Mouse (Mus musculus): ENCODE measurements around the gene Acot12. TPM values are rescaled to one million over a fixed set of nuclear protein-coding genes. Genes with fewer than 3 reads are reported as not detected.
A peak's percentile ranks its signal among the peaks of the same experiment; 100 is the strongest.

The Acot12 gene
- polyA plus RNA-seq (2015; fragmentation: Nextera tagmentation; extraction: Ambion mirVana), result 4.7 and 5.0 TPM in 2 replicates

DNA sequence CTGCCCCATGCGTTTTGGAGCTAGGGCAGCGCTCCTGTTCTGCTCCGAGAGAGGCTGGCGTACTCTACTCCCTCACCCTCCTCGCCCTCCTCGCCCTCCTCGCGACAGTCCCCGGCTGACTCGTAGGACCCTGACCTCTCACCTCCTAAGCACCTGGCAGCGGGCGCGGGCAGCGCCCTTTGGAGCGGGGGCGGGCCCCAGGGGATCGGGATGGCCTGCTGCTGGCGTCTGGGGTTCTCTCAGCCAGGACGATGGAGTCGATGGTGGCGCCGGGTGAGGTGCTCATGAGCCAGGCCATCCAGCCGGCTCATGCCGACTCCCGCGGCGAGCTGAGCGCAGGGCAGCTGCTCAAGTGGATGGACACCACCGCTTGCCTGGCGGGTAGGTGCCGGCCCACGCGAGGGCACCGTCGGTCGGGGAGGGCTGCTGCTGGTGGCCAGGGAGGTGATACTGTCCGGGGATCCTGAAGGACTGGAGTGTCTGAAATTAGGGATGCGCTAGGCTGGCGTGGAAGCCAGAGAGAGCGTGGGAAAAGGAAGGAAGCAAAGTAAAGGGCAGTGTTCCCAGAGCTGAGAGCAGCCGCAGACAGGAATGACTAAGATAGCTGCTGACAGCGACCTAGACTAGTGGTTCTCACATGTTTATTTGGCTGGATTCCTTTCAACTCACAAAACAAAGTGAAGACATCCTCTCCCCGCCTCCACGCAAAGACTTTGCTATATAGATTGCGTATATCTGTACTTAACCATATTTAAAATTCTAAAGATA lies at the start of gene Acot12:
Gene Acot12, plus strand, starts transcription at position 233 of the 768 bp plus-strand sequence.
- H3K4me3 ChIP-seq (replicated peaks), result peak within 1 kb of the TSS; percentile 49
- peak within 1 kb of the TSS; percentile 44 for H3K4me2 ChIP-seq
- 10% methylated on average over 45 of the region's 45 CpGs for WGBS (ENCODE audit: insufficient replicate concordance)
- H3K36me3 ChIP-seq (replicated peaks), result no peaks in the 10 kb centered on the region
- no peaks in the 10 kb centered on the region for H3K9me3 ChIP-seq (replicated peaks)
- no peaks in the 10 kb centered on the region for H3K4me1 ChIP-seq (replicated peaks)
- H3K9ac ChIP-seq, result peak within 1 kb of the TSS; percentile 27; the same call in 1 of the 2 replicates
- H3K27ac ChIP-seq (replicated peaks), result peak within 1 kb of the TSS; percentile 77
- peaks cover 25% of the 10 kb centered on the region for H3K27me3 ChIP-seq
- ATAC-seq (ENCODE audit: insufficient read depth), result peak; percentile 85

DNA sequence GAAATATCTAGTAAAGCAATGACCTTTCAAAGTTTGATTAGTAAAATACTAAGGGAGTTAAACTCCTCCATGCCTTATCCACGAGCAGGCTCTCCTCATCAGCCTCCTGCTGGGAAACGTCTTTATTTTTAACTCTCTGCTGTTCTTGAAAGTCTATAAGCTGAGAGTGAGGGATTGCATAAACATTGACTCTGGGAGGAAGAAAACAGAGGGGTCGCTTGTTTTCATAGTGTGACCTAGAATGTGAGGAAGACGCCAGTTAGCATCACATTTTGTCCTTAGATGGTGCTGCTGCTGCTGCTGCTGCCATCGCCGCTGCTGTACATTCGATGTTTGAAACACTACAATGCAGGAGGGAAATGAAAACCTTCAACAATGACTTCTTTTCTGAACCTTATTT lies 47.7 kb upstream of the Acot12 start:
- Histone ChIP-seq H3K9me3 (replicated peaks) (no peaks in the 10 kb centered on the region), H3K4me3 (replicated peaks) (no peak overlapping the region), H3K4me2 (no peak overlapping the region), H3K4me1 (replicated peaks) (no peaks in the 10 kb centered on the region), H3K9ac (no peak overlapping the region), H3K27ac (replicated peaks) (no peak overlapping the region), H3K27me3 (no peaks in the 10 kb centered on the region), H3K36me3 (replicated peaks) (peaks cover 9% of the 10 kb centered on the region; the same call in 1 of the 2 replicates)
- no peak for ATAC-seq (ENCODE audit: insufficient read depth)
- WGBS (ENCODE audit: insufficient replicate concordance), result 79% methylated on average over 7 of the region's 7 CpGs

- Histone ChIP-seq H3K27ac (replicated peaks) (no peak overlapping the region), H3K27me3 (no peaks in the 10 kb centered on the region), H3K4me3 (replicated peaks) (no peak overlapping the region), H3K4me1 (replicated peaks) (no peaks in the 10 kb centered on the region), H3K36me3 (replicated peaks) (peaks cover 9% of the 10 kb centered on the region; the same call in 1 of the 2 replicates), H3K4me2 (no peak overlapping the region), H3K9me3 (replicated peaks) (no peaks in the 10 kb centered on the region), H3K9ac (no peak overlapping the region)
- 75% methylated on average over 2 of the region's 2 CpGs for WGBS (ENCODE audit: insufficient replicate concordance)
- ATAC-seq (ENCODE audit: insufficient read depth), result no peak
These were observed 45.9 kb upstream of the Acot12 start for GRCm38 (mm10) chr13:91695406-91695805.

DNA sequence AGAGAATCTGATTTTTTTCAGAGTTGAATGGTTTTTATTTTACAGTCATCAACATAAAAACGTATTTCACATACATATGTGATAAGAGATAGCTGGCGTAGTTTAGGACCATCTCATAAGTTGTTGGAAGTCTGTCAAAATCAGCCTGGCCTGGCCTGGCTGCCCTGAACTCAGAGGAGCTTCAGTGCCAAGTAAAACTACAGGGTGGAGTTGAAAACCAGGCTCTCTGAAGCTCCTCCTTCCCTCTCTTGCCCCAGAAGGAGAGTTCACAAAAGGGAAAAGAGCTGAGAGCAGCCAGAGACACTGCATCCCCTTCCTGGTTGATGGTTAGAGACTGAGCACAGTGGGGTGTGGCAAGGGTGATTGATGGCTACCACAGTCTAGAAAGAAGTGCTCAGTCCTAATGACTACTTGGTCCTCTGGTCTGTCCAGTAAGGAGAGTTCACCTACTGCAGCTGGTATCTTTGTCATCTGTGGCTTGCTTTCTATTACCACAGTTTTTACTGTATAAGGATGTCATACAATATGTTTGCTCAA lies 45.1 kb upstream of the Acot12 start:
- Histone ChIP-seq H3K9me3 (replicated peaks) (no peaks in the 10 kb centered on the region), H3K9ac (no peak overlapping the region), H3K27me3 (no peaks in the 10 kb centered on the region), H3K27ac (replicated peaks) (no peak overlapping the region), H3K4me1 (replicated peaks) (no peaks in the 10 kb centered on the region), H3K4me3 (replicated peaks) (no peak overlapping the region), H3K4me2 (no peak overlapping the region), H3K36me3 (replicated peaks) (peaks cover 9% of the 10 kb centered on the region; the same call in 1 of the 2 replicates)
- 57% methylated on average over 2 of the region's 2 CpGs for WGBS (ENCODE audit: insufficient replicate concordance)
- ATAC-seq (ENCODE audit: insufficient read depth), result no peak

DNA sequence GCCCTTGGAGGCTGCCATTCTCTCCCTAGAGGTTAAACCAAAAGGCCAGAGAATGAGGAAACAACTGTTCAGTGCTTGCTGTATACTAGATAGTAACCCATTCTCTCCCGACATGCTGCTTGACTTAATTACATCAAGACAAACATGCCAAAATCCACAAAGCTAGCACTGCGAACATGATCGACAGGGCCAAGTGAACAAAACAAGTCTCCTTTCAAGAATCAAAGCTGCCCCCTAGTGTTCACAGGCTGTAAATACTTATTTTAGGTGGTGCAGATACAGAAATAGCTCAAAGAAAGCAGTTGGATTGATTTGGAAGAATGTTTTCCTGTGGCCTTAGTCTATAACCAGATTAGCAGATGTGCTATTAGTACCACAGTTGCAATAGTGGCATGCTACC lies 44.3 kb upstream of the Acot12 start:
- Histone ChIP-seq H3K9ac (no peak overlapping the region), H3K27me3 (no peaks in the 10 kb centered on the region), H3K4me1 (replicated peaks) (no peaks in the 10 kb centered on the region; the same call in 1 of the 2 replicates), H3K36me3 (replicated peaks) (peaks cover 9% of the 10 kb centered on the region; the same call in 1 of the 2 replicates), H3K4me3 (replicated peaks) (no peak overlapping the region), H3K27ac (replicated peaks) (no peak overlapping the region), H3K4me2 (no peak overlapping the region), H3K9me3 (replicated peaks) (no peaks in the 10 kb centered on the region)
- no peak for ATAC-seq (ENCODE audit: insufficient read depth)
- WGBS (ENCODE audit: insufficient replicate concordance), result 43% methylated on average over 3 of the region's 3 CpGs

DNA sequence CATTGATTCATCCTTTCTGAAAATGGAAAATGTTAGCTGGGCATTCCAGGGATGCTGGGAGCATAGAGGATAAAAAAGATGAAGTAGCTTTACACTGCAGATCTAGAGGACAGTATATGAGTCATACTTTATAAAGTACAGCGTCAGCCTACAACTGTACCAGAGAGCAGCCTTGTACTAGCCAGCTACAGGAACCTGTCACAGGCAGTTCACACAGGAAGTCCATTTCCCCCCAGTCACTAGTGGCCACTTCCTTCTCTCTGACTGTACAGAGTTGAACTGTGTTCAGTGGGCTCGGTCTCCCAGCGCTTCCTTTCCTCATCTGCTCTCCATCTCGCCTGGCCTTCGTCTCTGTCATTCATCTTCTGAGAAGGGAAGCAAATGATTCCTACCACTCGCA lies 39.0 kb upstream of the Acot12 start:
- Histone ChIP-seq H3K4me2 (no peak overlapping the region), H3K4me1 (replicated peaks) (no peaks in the 10 kb centered on the region; the same call in 1 of the 2 replicates), H3K27ac (replicated peaks) (no peak overlapping the region), H3K9ac (no peak overlapping the region), H3K4me3 (replicated peaks) (no peak overlapping the region), H3K9me3 (replicated peaks) (no peaks in the 10 kb centered on the region), H3K27me3 (no peaks in the 10 kb centered on the region), H3K36me3 (replicated peaks) (peaks cover 9% of the 10 kb centered on the region; the same call in 1 of the 2 replicates)
- ATAC-seq (ENCODE audit: insufficient read depth), result peak; percentile 57; the same call in 1 of the 2 replicates
- 39% methylated on average over 6 of the region's 6 CpGs for WGBS (ENCODE audit: insufficient replicate concordance)

DNA sequence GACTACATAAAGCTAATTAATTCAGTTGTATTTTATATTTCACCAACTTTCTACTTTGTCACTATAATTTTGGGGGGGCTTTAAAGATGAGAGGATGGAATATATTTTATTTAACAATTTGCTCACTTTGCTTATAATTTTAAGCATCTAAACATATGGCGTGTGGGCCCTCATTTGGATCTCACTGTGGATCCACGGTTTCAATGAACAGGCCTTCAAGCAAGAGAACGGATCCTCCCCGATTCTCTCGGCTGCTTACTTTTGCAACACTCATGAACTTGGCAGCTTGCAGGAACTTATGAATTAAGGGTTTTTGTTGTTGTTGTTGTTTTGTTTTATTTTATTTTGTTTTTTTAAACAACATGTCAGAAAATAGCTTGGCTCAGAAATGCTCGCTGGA lies 21.8 kb upstream of the Acot12 start:
- Histone ChIP-seq H3K4me1 (replicated peaks) (no peaks in the 10 kb centered on the region), H3K27me3 (no peaks in the 10 kb centered on the region), H3K27ac (replicated peaks) (no peak overlapping the region), H3K36me3 (replicated peaks) (no peaks in the 10 kb centered on the region), H3K9ac (no peak overlapping the region), H3K9me3 (replicated peaks) (no peaks in the 10 kb centered on the region), H3K4me3 (replicated peaks) (no peak overlapping the region), H3K4me2 (no peak overlapping the region)
- 76% methylated on average over 6 of the region's 6 CpGs for WGBS (ENCODE audit: insufficient replicate concordance)
- ATAC-seq (ENCODE audit: insufficient read depth), result no peak

GRCm38 (mm10) chr13:91723108-91723735 lies 18.1 kb upstream of the Acot12 start:
- Histone ChIP-seq H3K9me3 (replicated peaks) (no peaks in the 10 kb centered on the region), H3K27ac (replicated peaks) (no peak overlapping the region), H3K36me3 (replicated peaks) (no peaks in the 10 kb centered on the region), H3K4me1 (replicated peaks) (no peaks in the 10 kb centered on the region), H3K27me3 (no peaks in the 10 kb centered on the region), H3K9ac (no peak overlapping the region), H3K4me2 (no peak overlapping the region), H3K4me3 (replicated peaks) (no peak overlapping the region)
- ATAC-seq (ENCODE audit: insufficient read depth), result no peak
- 54% methylated on average over 8 of the region's 8 CpGs for WGBS (ENCODE audit: insufficient replicate concordance)

- Histone ChIP-seq H3K27ac (replicated peaks) (no peak overlapping the region), H3K4me3 (replicated peaks) (no peak overlapping the region), H3K4me1 (replicated peaks) (no peaks in the 10 kb centered on the region), H3K36me3 (replicated peaks) (no peaks in the 10 kb centered on the region), H3K27me3 (no peaks in the 10 kb centered on the region), H3K9ac (no peak overlapping the region), H3K4me2 (no peak overlapping the region), H3K9me3 (replicated peaks) (no peaks in the 10 kb centered on the region)
- no peak for ATAC-seq (ENCODE audit: insufficient read depth)
- 56% methylated on average over 7 of the region's 7 CpGs for WGBS (ENCODE audit: insufficient replicate concordance)
These were observed 17.6 kb upstream of the Acot12 start for GRCm38 (mm10) chr13:91723736-91724119.

DNA sequence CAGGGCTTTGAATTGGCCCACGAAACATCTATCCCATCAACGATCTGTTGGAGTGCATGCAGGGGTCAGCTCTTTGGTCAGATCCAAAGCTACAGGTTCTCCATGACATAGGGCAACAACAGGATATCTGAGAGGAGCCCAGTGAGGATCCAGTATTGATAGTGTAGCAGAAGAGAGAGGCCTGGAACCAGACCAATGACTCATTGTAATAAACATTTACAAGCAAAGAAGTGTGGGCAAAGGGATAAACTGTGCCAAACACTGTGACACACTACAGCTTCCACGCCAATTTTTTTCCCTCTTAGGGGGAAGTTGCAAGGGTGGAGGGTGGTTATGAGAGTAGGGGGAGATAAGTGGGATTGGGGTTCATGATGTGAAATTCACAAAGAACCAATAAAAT lies 17.1 kb upstream of the Acot12 start:
- no peak overlapping the region for H3K4me2 ChIP-seq
- H3K36me3 ChIP-seq (replicated peaks), result no peaks in the 10 kb centered on the region
- no peaks in the 10 kb centered on the region for H3K9me3 ChIP-seq (replicated peaks)
- WGBS (ENCODE audit: insufficient replicate concordance), result 73% methylated on average over 3 of the region's 3 CpGs
- H3K9ac ChIP-seq, result no peak overlapping the region
- no peaks in the 10 kb centered on the region for H3K27me3 ChIP-seq
- no peak overlapping the region for H3K4me3 ChIP-seq (replicated peaks)
- H3K4me1 ChIP-seq (replicated peaks), result no peaks in the 10 kb centered on the region
- no peak for ATAC-seq (ENCODE audit: insufficient read depth)
- no peak overlapping the region for H3K27ac ChIP-seq (replicated peaks)

- Histone ChIP-seq H3K9ac (no peak overlapping the region), H3K36me3 (replicated peaks) (no peaks in the 10 kb centered on the region), H3K4me1 (replicated peaks) (no peaks in the 10 kb centered on the region), H3K4me2 (no peak overlapping the region), H3K27ac (replicated peaks) (no peak overlapping the region), H3K27me3 (no peaks in the 10 kb centered on the region), H3K9me3 (replicated peaks) (no peaks in the 10 kb centered on the region), H3K4me3 (replicated peaks) (no peak overlapping the region)
- 47% methylated on average over 3 of the region's 3 CpGs for WGBS (ENCODE audit: insufficient replicate concordance)
- no peak for ATAC-seq (ENCODE audit: insufficient read depth)
These were observed 16.2 kb upstream of the Acot12 start for GRCm38 (mm10) chr13:91725130-91725529.
